Mouse (Mus musculus) limb, embryonic 14.5 days (tissue): Measurements from ENCODE around the gene Ephx3. TPM values are rescaled to one million over a fixed set of nuclear protein-coding genes. Genes with fewer than 3 reads are reported as not detected.
A peak's percentile ranks its signal among the peaks of the same experiment; 100 is the strongest.

Experiments used
- ATAC-seq: fragments of 200-750 bp; cut with Nextera tagmentation; 2 replicates; pipeline ENCODE4 v1.8.0; 2017; ENCODE audit warnings: low read depth, moderate number of reproducible peaks, moderate TSS enrichment; ENCODE audit not compliant: low FRiP score
- DNase-seq: peaks from one replicate; pipeline ENCODE4 v3.0.0-alpha.2; 2015; ENCODE audit warnings: low spot score
- H3K27ac ChIP-seq: fragments of 300-500 bp; sonication (generic); replicated peaks from 2 replicates; pipeline ENCODE4 v1.5.1; 2014; ENCODE audit warnings: low read depth, mild to moderate bottlenecking, low read length, moderate library complexity, mixed read lengths
- H3K27me3 ChIP-seq: fragments of 300-500 bp; sonication (generic); 2 replicates; pipeline ENCODE4 v1.6.1; 2014; ENCODE audit warnings: low read length, mixed read lengths; ENCODE audit not compliant: control insufficient read depth, insufficient read depth
- H3K36me3 ChIP-seq: fragments of 300-500 bp; sonication (generic); 2 replicates; pipeline ENCODE4 v1.6.1; 2014; ENCODE audit warnings: mild to moderate bottlenecking, low read length, moderate library complexity, mixed read lengths; ENCODE audit not compliant: control insufficient read depth, insufficient read depth
- H3K4me1 ChIP-seq: fragments of 300-500 bp; sonication (generic); 2 replicates; pipeline ENCODE4 v1.6.1; 2014; ENCODE audit warnings: antibody characterized with exemption, low read length, mixed read lengths; ENCODE audit not compliant: control insufficient read depth, insufficient read depth
- H3K4me2 ChIP-seq: fragments of 300-500 bp; sonication (generic); replicated peaks from 2 replicates; pipeline ENCODE4 v1.6.1; 2014; ENCODE audit warnings: low read depth, mild to moderate bottlenecking, low read length, moderate library complexity; ENCODE audit not compliant: severe bottlenecking
- H3K4me3 ChIP-seq: fragments of 300-500 bp; sonication (generic); replicated peaks from 2 replicates; pipeline ENCODE4 v1.5.1; 2014; ENCODE audit warnings: low read length
- H3K9ac ChIP-seq: fragments of 300-500 bp; sonication (generic); 2 replicates; pipeline ENCODE4 v1.6.1; 2014; ENCODE audit warnings: mild to moderate bottlenecking, low read depth, low read length, moderate library complexity; ENCODE audit not compliant: severe bottlenecking
- H3K9me3 ChIP-seq: fragments of 300-500 bp; sonication (generic); 2 replicates; pipeline ENCODE4 v1.6.1; 2016; ENCODE audit warnings: low read length; ENCODE audit not compliant: control insufficient read depth
- POLR2A ChIP-seq: fragments of 200-500 bp; IDR thresholded peaks from 2 replicates; pipeline ENCODE4 v1.8.0; 2012; ENCODE audit warnings: inconsistent platforms, mild to moderate bottlenecking, moderate library complexity, borderline replicate concordance; ENCODE audit not compliant: insufficient read depth, insufficient read length; ENCODE audit errors: extremely low read depth
- WGBS: fragments of 180-500 bp; shearing (Covaris S2); extraction: QIAGEN DNeasy Blood & Tissue Kit; methylation state at CpG from one replicate; pipeline ENCODE4 v1.1.7; 2014; 5-methylcytosine and 5-hydroxymethylcytosine counted together
- polyA plus RNA-seq, 2 experiments: library from polyadenylated mRNA; depleted of rRNA in 1 of 2; stranded (reverse) in 1 of 2; unstranded in 1 of 2; fragments of >200 nt; fragmentation: Nextera tagmentation in 1 of 2; extraction: Ambion mirVana in 1 of 2; gene quantifications; 2 replicates each; pipeline versions ENCODE4 v1.2.1 to v1.2.3; 2012 to 2014

Ephx3 gene
- polyA plus RNA-seq, 2 experiments, result 1.9 to 5.5 TPM

- H3K4me3 ChIP-seq, result no peak overlapping the region
- no peak overlapping the region for H3K4me2 ChIP-seq
- DNase-seq (no peak), ATAC-seq (no peak)
- H3K9me3 ChIP-seq, result no peaks in the 10 kb centered on the region
- 75% methylated on average over 4 of the region's 4 CpGs for WGBS
- H3K36me3 ChIP-seq, result peaks cover 25% of the 10 kb centered on the region
- no peak overlapping the region for H3K27ac ChIP-seq
- TF ChIP-seq POLR2A, result no peak
- H3K9ac ChIP-seq, result no peak overlapping the region
- H3K4me1 ChIP-seq, result peaks cover 20% of the 10 kb centered on the region; the same call in 1 of the 2 replicates
- no peaks in the 10 kb centered on the region for H3K27me3 ChIP-seq
Measured at GRCm38 (mm10) chr17:32160882-32161281, 28.5 kb downstream of the Ephx3 start.

- Histone ChIP-seq H3K36me3 (peaks cover 44% of the 10 kb centered on the region), H3K27me3 (no peaks in the 10 kb centered on the region), H3K9me3 (no peaks in the 10 kb centered on the region), H3K4me3 (no peak overlapping the region), H3K9ac (no peak overlapping the region), H3K27ac (no peak overlapping the region), H3K4me1 (0 out of 2 replicates have a peak, but pooled peaks cover 13% of the 10 kb centered on the region), H3K4me2 (no peak overlapping the region)
- ATAC-seq, result no peak
- no peak for TF ChIP-seq POLR2A
- DNase-seq, result no peak
- WGBS, result 96% methylated on average over 13 of the region's 13 CpGs
Measured at GRCm38 (mm10) chr17:32158841-32159240, 30.5 kb downstream of the Ephx3 start.

GRCm38 (mm10) chr17:32146718-32147117 is 42.6 kb downstream of the Ephx3 start:
- Histone ChIP-seq H3K27me3 (no peaks in the 10 kb centered on the region), H3K9me3 (no peaks in the 10 kb centered on the region), H3K9ac (no peak overlapping the region), H3K4me1 (no peaks in the 10 kb centered on the region), H3K4me3 (no peak overlapping the region), H3K4me2 (no peak overlapping the region), H3K36me3 (peaks cover 92% of the 10 kb centered on the region), H3K27ac (no peak overlapping the region)
- no peak for ATAC-seq
- no peak for TF ChIP-seq POLR2A
- DNase-seq, result no peak
- 95% methylated on average over 8 of the region's 8 CpGs for WGBS

- no peak overlapping the region for H3K27ac ChIP-seq
- DNase-seq, result peak; percentile 65
- H3K4me2 ChIP-seq, result 0 out of 2 replicates have a peak overlapping the region, but pooled peaks have one; percentile 28
- peak; percentile 77 for ATAC-seq
- H3K27me3 ChIP-seq, result no peaks in the 10 kb centered on the region
- H3K9me3 ChIP-seq, result no peaks in the 10 kb centered on the region
- H3K4me1 ChIP-seq, result no peaks in the 10 kb centered on the region
- H3K4me3 ChIP-seq, result no peak overlapping the region
- H3K36me3 ChIP-seq, result peaks cover 94% of the 10 kb centered on the region
- no peak for TF ChIP-seq POLR2A
- peak overlapping the region; percentile 36; the same call in 1 of the 2 replicates for H3K9ac ChIP-seq
- 31% methylated on average over 39 of the region's 39 CpGs for WGBS
Measured at GRCm38 (mm10) chr17:32142907-32143854, 46.2 kb downstream of the Ephx3 start.

DNA sequence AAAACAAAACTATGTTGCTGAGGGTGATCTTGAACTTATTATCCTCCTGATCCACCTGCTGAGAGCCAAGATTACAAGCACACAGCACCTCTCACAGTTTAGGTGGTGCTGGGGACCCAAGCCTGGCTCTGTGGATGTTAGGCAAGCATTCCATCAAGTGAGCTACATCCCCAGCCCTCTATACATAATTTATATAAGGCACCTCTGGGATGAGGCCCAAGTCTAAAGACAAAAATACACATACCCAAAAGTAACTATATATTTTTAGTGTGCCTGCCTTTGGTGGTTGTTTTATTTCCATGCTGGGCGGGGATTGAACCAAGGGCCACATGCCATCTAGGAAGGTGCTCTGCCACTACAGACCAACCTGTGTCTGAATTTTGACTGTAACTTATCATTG is 47.1 kb downstream of the Ephx3 start:
- Histone ChIP-seq H3K36me3 (peaks cover 94% of the 10 kb centered on the region), H3K9ac (no peak overlapping the region), H3K4me2 (no peak overlapping the region), H3K4me3 (no peak overlapping the region), H3K4me1 (no peaks in the 10 kb centered on the region), H3K27me3 (no peaks in the 10 kb centered on the region), H3K9me3 (no peaks in the 10 kb centered on the region), H3K27ac (no peak overlapping the region)
- TF ChIP-seq POLR2A, result no peak
- ATAC-seq (no peak), DNase-seq (no peak)
- WGBS, result 100% methylated on average over 1 of the region's 1 CpGs

Other genes with a start within 250 kb of the Ephx3 start
- gene Rrp1b, start 153.4 kb downstream of the Ephx3 start, polyA plus RNA-seq (2012; rRNA removed), result 32.5 and 36.2 TPM in 2 replicates
- 57.2 and 57.4 TPM in 2 replicates for gene Rrp1b, start 153.4 kb downstream of the Ephx3 start, polyA plus RNA-seq (2014; fragmentation: Nextera tagmentation; extraction: Ambion mirVana)
- 0.50 and 0.59 TPM in 2 replicates for gene Hsf2bp, start 153.2 kb downstream of the Ephx3 start, polyA plus RNA-seq (2012; rRNA removed)
- gene Hsf2bp, start 153.2 kb downstream of the Ephx3 start, polyA plus RNA-seq (2014; fragmentation: Nextera tagmentation; extraction: Ambion mirVana), result 0.22 and 0.74 TPM in 2 replicates
- gene Notch3, start 22.7 kb downstream of the Ephx3 start, polyA plus RNA-seq (2012; rRNA removed), result 50.0 and 77.6 TPM in 2 replicates
- gene Notch3, start 22.7 kb downstream of the Ephx3 start, polyA plus RNA-seq (2014; fragmentation: Nextera tagmentation; extraction: Ambion mirVana), result 17.7 and 19.4 TPM in 2 replicates
- 75.6 and 80.0 TPM in 2 replicates for gene Brd4, start 95.2 kb upstream of the Ephx3 start, polyA plus RNA-seq (2012; rRNA removed)
- gene Brd4, start 95.2 kb upstream of the Ephx3 start, polyA plus RNA-seq (2014; fragmentation: Nextera tagmentation; extraction: Ambion mirVana), result 97.3 and 117 TPM in 2 replicates
- 108 and 110 TPM in 2 replicates for gene Akap8, start 131.7 kb upstream of the Ephx3 start, polyA plus RNA-seq (2012; rRNA removed)
- gene Akap8, start 131.7 kb upstream of the Ephx3 start, polyA plus RNA-seq (2014; fragmentation: Nextera tagmentation; extraction: Ambion mirVana), result 36.9 and 46.9 TPM in 2 replicates
- 157 and 162 TPM in 2 replicates for gene Akap8l, start 161.1 kb upstream of the Ephx3 start, polyA plus RNA-seq (2012; rRNA removed)
- gene Akap8l, start 161.1 kb upstream of the Ephx3 start, polyA plus RNA-seq (2014; fragmentation: Nextera tagmentation; extraction: Ambion mirVana), result 67.5 and 74.0 TPM in 2 replicates
- gene Wiz, start 199.9 kb upstream of the Ephx3 start, polyA plus RNA-seq (2012; rRNA removed), result 63.8 and 80.0 TPM in 2 replicates
- gene Wiz, start 199.9 kb upstream of the Ephx3 start, polyA plus RNA-seq (2014; fragmentation: Nextera tagmentation; extraction: Ambion mirVana), result 36.0 and 41.1 TPM in 2 replicates
- 2.9 and 3.0 TPM in 2 replicates for gene Rasal3, start 214.0 kb upstream of the Ephx3 start, polyA plus RNA-seq (2012; rRNA removed)
- 1.9 and 2.0 TPM in 2 replicates for gene Rasal3, start 214.0 kb upstream of the Ephx3 start, polyA plus RNA-seq (2014; fragmentation: Nextera tagmentation; extraction: Ambion mirVana)
- gene Pglyrp2, start 234.6 kb upstream of the Ephx3 start, polyA plus RNA-seq (2012; rRNA removed), result 0.20 and 0.30 TPM in 2 replicates
- 0.23 and 0.32 TPM in 2 replicates for gene Pglyrp2, start 234.6 kb upstream of the Ephx3 start, polyA plus RNA-seq (2014; fragmentation: Nextera tagmentation; extraction: Ambion mirVana)